Mouse (Mus musculus): ENCODE results near the gene Chn1.

- no peak for TF ChIP-seq CTCF (IDR thresholded peaks at IDR 0.05; ENCODE audit: borderline replicate concordance, insufficient read depth, low read length)
- no peak; the same call in 1 of the 2 replicates for TF ChIP-seq POLR2A (IDR thresholded peaks at IDR 0.05; ENCODE audit: low read depth, low read length)
Observed at GRCm38 (mm10) chr2:73659726-73660565, 115.2 kb downstream of the Chn1 start.
